Comparison of ENCODE assay signal across 16 mouse cellular contexts in genomic region chr4:55088153-55088552, GRCm38 (mm10).
"Had no signal": no experiment of that assay in that cellular context is flagged by ENCODE, and none has a peak within 500 bp of the region (broad histone marks: within the 10 kb centered on the region; RNA-seq: fewer than 3 reads in every experiment).

No protein-coding gene starts in this region.

- H3K27ac ChIP-seq: kidney, postnatal 0 days; limb, embryonic 15.5 days; liver, embryonic 12.5 days; neural tube, embryonic 15.5 days; stomach, postnatal 0 days had no signal

- H3K4me3 ChIP-seq: limb, embryonic 15.5 days; liver, embryonic 12.5 days; myocyte; neural tube, embryonic 15.5 days had no signal

- ATAC-seq: liver, embryonic 12.5 days had no signal

- H3K9me3 ChIP-seq: limb, embryonic 15.5 days; liver, embryonic 12.5 days; neural tube, embryonic 15.5 days had no signal

- DNase-seq: kidney, adult 11 months; kidney, adult 9 months; kidney, postnatal 36 days; layer of hippocampus, postnatal 36 days; lung, postnatal 10 days; lung, postnatal 4 days; right cerebral cortex, adult 18-20 months; right cerebral cortex, postnatal 25 days; thymus, postnatal 25 days had no signal

- H3K4me2 ChIP-seq: limb, embryonic 15.5 days; liver, embryonic 12.5 days; lung, embryonic 14.5 days; neural tube, embryonic 15.5 days had no signal

- H3K9ac ChIP-seq: limb, embryonic 15.5 days; liver, embryonic 12.5 days; lung, embryonic 14.5 days; neural tube, embryonic 15.5 days had no signal

- H3K36me3 ChIP-seq: liver, embryonic 12.5 days had no signal

- H3K27me3 ChIP-seq: limb, embryonic 15.5 days; liver, embryonic 12.5 days; neural tube, embryonic 15.5 days had no signal

- H3K4me1 ChIP-seq: liver, embryonic 12.5 days; neural tube, embryonic 15.5 days had no signal
